Mouse (Mus musculus) stomach, embryonic 14.5 days (tissue): ENCODE results near the gene Nop16. TPM values are rescaled to one million over a fixed set of nuclear protein-coding genes. Genes with fewer than 3 reads are reported as not detected.

Source experiments
- ATAC-seq: fragments of 200-750 bp; cut with Nextera tagmentation; 2 replicates; pipeline ENCODE4 v1.8.0; 2017; ENCODE audit warnings: low read depth, moderate TSS enrichment; ENCODE audit not compliant: insufficient number of reproducible peaks, insufficient read depth, low FRiP score
- H3K27ac ChIP-seq: fragments of 300-500 bp; sonication (generic); 2 replicates; pipeline ENCODE4 v1.5.1; 2014; ENCODE audit warnings: mild to moderate bottlenecking, low read length, moderate library complexity, mixed read lengths
- H3K27me3 ChIP-seq: fragments of 300-500 bp; sonication (generic); 2 replicates; pipeline ENCODE4 v1.6.1; 2014; ENCODE audit warnings: low read length, control low read depth, mixed read lengths; ENCODE audit not compliant: control insufficient read depth, insufficient read depth
- H3K36me3 ChIP-seq: fragments of 300-500 bp; sonication (generic); 2 replicates; pipeline ENCODE4 v1.6.1; 2014; ENCODE audit warnings: mild to moderate bottlenecking, control low read depth, low read length, moderate library complexity, mixed read lengths; ENCODE audit not compliant: control insufficient read depth, insufficient read depth
- H3K4me1 ChIP-seq: fragments of 300-500 bp; sonication (generic); 2 replicates; pipeline ENCODE4 v1.6.1; 2014; ENCODE audit warnings: low read length, control low read depth, mixed read lengths; ENCODE audit not compliant: control insufficient read depth, insufficient read depth
- H3K4me2 ChIP-seq: fragments of 300-500 bp; sonication (generic); replicated peaks from 2 replicates; pipeline ENCODE4 v1.6.1; 2014; ENCODE audit warnings: low read depth, low read length, control low read depth
- H3K4me3 ChIP-seq: fragments of 300-500 bp; sonication (generic); 2 replicates; pipeline ENCODE4 v1.5.1; 2014; ENCODE audit warnings: low read depth, low read length, control low read depth
- H3K9ac ChIP-seq: fragments of 300-500 bp; sonication (generic); replicated peaks from 2 replicates; pipeline ENCODE4 v1.6.1; 2014; ENCODE audit warnings: low read depth, mild to moderate bottlenecking, control low read depth, low read length, moderate library complexity, mixed read lengths
- H3K9me3 ChIP-seq: fragments of 300-500 bp; sonication (generic); 2 replicates; pipeline ENCODE4 v1.6.1; 2016; ENCODE audit warnings: low read depth, low read length, control low read depth; ENCODE audit not compliant: control insufficient read depth
- WGBS: fragments of 180-500 bp; shearing (Covaris S2); extraction: QIAGEN DNeasy Blood & Tissue Kit; methylation state at CpG from one replicate; pipeline ENCODE4 v1.1.7; 2014; 5-methylcytosine and 5-hydroxymethylcytosine counted together
- polyA plus RNA-seq: library from polyadenylated mRNA; unstranded; fragments of >200 nt; fragmentation: Nextera tagmentation; extraction: Ambion mirVana; gene quantifications from 2 replicates; pipeline ENCODE4 v1.2.1, GENCODE M21; 2014

Gene Nop16
- polyA plus RNA-seq, 1 experiment from 2014 or later, result 87.5 TPM

DNA sequence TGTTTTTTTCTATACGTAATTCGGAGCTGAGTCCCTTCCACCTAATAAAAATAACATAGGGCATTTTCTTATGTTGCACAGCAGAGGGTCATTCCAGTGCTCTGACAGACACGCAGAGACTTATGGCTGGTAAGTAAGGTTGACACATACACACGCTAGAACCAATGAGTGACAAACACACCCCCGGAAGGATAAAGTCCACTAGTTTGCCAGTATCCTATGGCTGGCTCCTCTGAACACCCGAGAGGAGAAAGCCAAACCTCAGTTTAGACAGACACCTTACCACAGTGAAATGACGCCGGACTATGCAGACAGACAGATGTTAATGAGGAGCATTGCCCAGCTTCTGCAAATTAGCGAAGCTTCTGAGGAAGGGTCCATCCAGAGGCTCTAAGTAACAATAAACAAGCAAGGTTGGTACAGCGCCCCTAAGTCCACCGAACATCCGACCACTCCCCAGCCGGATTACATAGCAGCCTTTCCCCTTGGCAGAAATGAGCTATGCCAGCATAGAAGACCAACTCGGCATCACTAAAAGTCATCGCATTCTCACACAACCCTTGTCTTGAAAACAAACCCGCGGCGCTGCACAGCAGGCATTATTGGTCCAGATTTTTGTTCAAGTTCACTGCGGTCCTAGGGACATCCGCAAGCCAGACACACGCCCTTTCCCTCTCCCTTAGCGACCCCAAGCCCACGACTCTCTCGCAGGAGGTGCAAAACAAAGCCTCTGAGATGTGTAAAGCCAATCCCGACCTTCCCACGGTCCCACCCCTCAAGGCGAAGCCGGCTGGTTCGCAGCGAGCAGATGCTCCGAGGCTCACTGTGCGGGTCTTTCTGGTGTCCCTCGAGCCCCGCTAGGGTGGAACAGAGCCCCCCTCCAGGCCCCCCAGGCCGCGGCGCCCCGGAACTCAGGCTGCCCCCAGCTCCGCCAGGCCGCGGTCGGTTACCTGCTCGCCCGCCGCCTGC is 25.4 kb downstream of the Nop16 start:
- H3K27ac ChIP-seq, result peak overlapping the region; percentile 44; the same call in 1 of the 2 replicates
- H3K9me3 ChIP-seq, result no peaks in the 10 kb centered on the region
- WGBS, result 11% methylated on average over 44 of the region's 45 CpGs
- no peaks in the 10 kb centered on the region for H3K27me3 ChIP-seq
- peak overlapping the region; percentile 96 for H3K9ac ChIP-seq
- H3K4me2 ChIP-seq, result peak overlapping the region; percentile 92
- ATAC-seq, result peak; percentile 60; the same call in 1 of the 2 replicates
- H3K4me3 ChIP-seq, result peak overlapping the region; percentile 98
- H3K36me3 ChIP-seq, result peaks cover 20% of the 10 kb centered on the region
- peaks cover 5% of the 10 kb centered on the region; the same call in 1 of the 2 replicates for H3K4me1 ChIP-seq

GRCm38 (mm10) chr13:54562562-54562961 is 27.3 kb downstream of the Nop16 start:
- Histone ChIP-seq H3K36me3 (peaks cover 38% of the 10 kb centered on the region), H3K27me3 (no peaks in the 10 kb centered on the region), H3K9me3 (no peaks in the 10 kb centered on the region), H3K9ac (no peak overlapping the region), H3K4me3 (no peak overlapping the region), H3K4me1 (peaks cover 5% of the 10 kb centered on the region; the same call in 1 of the 2 replicates), H3K27ac (no peak overlapping the region), H3K4me2 (no peak overlapping the region)
- no peak for ATAC-seq
- WGBS, result 82% methylated on average over 7 of the region's 7 CpGs

GRCm38 (mm10) chr13:54560608-54561007 is 29.3 kb downstream of the Nop16 start:
- Histone ChIP-seq H3K4me3 (no peak overlapping the region), H3K27ac (no peak overlapping the region), H3K27me3 (no peaks in the 10 kb centered on the region), H3K4me2 (no peak overlapping the region), H3K9me3 (no peaks in the 10 kb centered on the region), H3K9ac (no peak overlapping the region), H3K4me1 (peaks cover 5% of the 10 kb centered on the region; the same call in 1 of the 2 replicates), H3K36me3 (peaks cover 49% of the 10 kb centered on the region)
- ATAC-seq, result no peak
- WGBS, result 90% methylated on average over 7 of the region's 7 CpGs

DNA sequence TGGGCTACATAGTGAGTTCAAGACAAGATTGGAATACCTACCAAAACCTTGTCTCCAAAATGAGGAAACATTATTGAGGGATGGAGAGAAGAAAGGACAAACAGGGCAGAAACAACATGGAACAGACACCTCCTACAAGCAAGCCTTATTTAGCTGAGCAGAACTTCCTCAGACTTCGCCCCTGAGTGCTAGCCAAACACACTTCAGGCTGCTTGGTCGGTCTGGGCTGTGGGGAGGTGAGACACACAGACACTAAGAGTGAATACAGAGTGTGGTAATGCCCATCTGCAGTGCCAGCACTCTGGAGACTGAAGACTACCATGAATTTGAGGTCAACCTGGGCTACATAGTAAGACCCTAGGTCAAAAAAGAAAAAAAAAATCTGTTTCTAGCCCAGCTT is 30.2 kb downstream of the Nop16 start:
- H3K36me3 ChIP-seq, result peaks cover 51% of the 10 kb centered on the region
- no peak overlapping the region for H3K9ac ChIP-seq
- H3K27ac ChIP-seq, result no peak overlapping the region
- no peaks in the 10 kb centered on the region for H3K9me3 ChIP-seq
- no peak overlapping the region for H3K4me2 ChIP-seq
- H3K4me1 ChIP-seq, result peaks cover 5% of the 10 kb centered on the region; the same call in 1 of the 2 replicates
- 88% methylated on average over 2 of the region's 2 CpGs for WGBS
- no peak for ATAC-seq
- no peaks in the 10 kb centered on the region for H3K27me3 ChIP-seq
- H3K4me3 ChIP-seq, result no peak overlapping the region

DNA sequence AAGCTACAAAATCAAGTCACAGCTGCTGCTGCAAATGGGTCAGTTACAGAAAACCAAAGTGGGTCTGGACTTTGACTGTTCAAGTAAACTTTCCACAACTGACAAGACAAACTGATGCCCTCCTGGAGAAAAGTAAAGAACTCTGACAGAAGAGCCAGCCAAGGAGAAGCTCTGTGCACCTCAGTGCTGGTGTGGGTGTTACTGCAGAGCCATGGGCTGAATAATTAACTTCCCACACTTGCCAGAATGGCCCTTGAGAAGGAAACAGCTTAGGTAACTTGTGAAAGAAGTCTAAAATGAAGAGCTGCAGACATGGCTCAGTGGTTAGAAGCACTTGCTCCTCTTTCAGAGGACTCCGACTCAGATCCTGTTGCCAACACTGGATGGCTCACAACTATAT is 32.2 kb downstream of the Nop16 start:
- no peak overlapping the region for H3K4me2 ChIP-seq
- 94% methylated on average over 1 of the region's 1 CpGs for WGBS

DNA sequence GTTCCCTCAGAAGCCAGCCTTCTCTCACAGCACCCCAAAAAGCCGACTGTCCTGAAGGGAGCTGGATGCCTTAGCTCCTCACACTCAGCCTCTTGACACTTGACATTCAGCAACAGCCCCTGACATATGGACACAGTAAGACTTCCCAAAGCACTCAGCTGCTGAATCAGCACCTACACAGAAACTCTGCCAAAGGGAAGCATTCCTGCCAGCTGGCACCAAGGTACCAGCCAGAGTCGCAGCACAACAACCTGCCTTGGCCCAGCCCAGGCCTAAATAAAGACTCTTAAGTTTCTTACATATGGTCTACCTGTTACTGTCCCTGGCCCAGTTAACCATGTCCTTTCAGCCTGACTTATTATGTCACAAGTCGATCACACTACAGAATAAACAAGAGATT is 33.1 kb downstream of the Nop16 start:
- Histone ChIP-seq H3K4me2 (no peak overlapping the region), H3K9ac (no peak overlapping the region), H3K27me3 (no peaks in the 10 kb centered on the region), H3K4me3 (no peak overlapping the region), H3K4me1 (no peaks in the 10 kb centered on the region), H3K9me3 (no peaks in the 10 kb centered on the region), H3K36me3 (peaks cover 66% of the 10 kb centered on the region), H3K27ac (no peak overlapping the region)
- ATAC-seq, result no peak
- WGBS, result 85% methylated on average over 3 of the region's 3 CpGs

More for the DNA sequence above, 32.2 kb downstream of the Nop16 start:
- Histone ChIP-seq H3K27me3 (no peaks in the 10 kb centered on the region), H3K4me3 (no peak overlapping the region), H3K27ac (no peak overlapping the region), H3K36me3 (peaks cover 67% of the 10 kb centered on the region), H3K4me1 (no peaks in the 10 kb centered on the region), H3K9ac (no peak overlapping the region), H3K9me3 (no peaks in the 10 kb centered on the region)
- ATAC-seq, result no peak

- no peak overlapping the region for H3K4me3 ChIP-seq
- ATAC-seq, result no peak
- 87% methylated on average over 9 of the region's 9 CpGs for WGBS
These were observed 33.7 kb downstream of the Nop16 start for GRCm38 (mm10) chr13:54556176-54556575.

GRCm38 (mm10) chr13:54548036-54548435 is 41.9 kb downstream of the Nop16 start:
- no peak overlapping the region for H3K4me2 ChIP-seq
- no peak overlapping the region for H3K9ac ChIP-seq
- no peaks in the 10 kb centered on the region for H3K27me3 ChIP-seq
- H3K4me1 ChIP-seq, result no peaks in the 10 kb centered on the region
- H3K4me3 ChIP-seq, result no peak overlapping the region
- no peak for ATAC-seq
- WGBS, result 78% methylated on average over 7 of the region's 7 CpGs
- no peak overlapping the region for H3K27ac ChIP-seq
- no peaks in the 10 kb centered on the region for H3K9me3 ChIP-seq
- H3K36me3 ChIP-seq, result peaks cover 42% of the 10 kb centered on the region

More at GRCm38 (mm10) chr13:54556176-54556575, 33.7 kb downstream of the Nop16 start:
- Histone ChIP-seq H3K9ac (no peak overlapping the region), H3K9me3 (no peaks in the 10 kb centered on the region), H3K27ac (no peak overlapping the region), H3K36me3 (peaks cover 72% of the 10 kb centered on the region), H3K4me1 (no peaks in the 10 kb centered on the region), H3K27me3 (no peaks in the 10 kb centered on the region), H3K4me2 (no peak overlapping the region)
